Mouse (Mus musculus): Measurements from ENCODE around the gene Hist1h2bj. TPM values are rescaled to one million over a fixed set of nuclear protein-coding genes. Genes with fewer than 3 reads are reported as not detected.

The Hist1h2bj gene
- total and polyA plus RNA-seq, 3 experiments = 4.7 to 2,032 TPM; not detected in 1

- H3K9me3 ChIP-seq (replicated peaks; ENCODE audit: insufficient read depth, low read length) = no peaks in the 10 kb centered on the region
- H3K4me1 ChIP-seq (ENCODE audit: control insufficient read depth in 1 of 2, insufficient read depth in 2 of 2, low read length in 2 of 2) = peaks cover 0 to 20% of the 10 kb centered on the region in 2 experiments; a peak in 1 of 4 replicates
- peak overlapping the region; percentile 44; the same call in 1 of the 2 replicates for H3K9ac ChIP-seq (ENCODE audit: control insufficient read depth, low read depth, low read length, poor library complexity, severe bottlenecking)
- no peak for DNase-seq (ENCODE audit: low read depth, low spot score)
- H3K27me3 ChIP-seq (ENCODE audit: control insufficient read depth in 1 of 2, insufficient read depth in 2 of 2, low read length in 2 of 2) = peaks cover 2 to 6% of the 10 kb centered on the region in 2 experiments; a peak in 3 of 4 replicates
- peaks cover 0 to 14% of the 10 kb centered on the region in 2 experiments; a peak in 2 of 4 replicates for H3K36me3 ChIP-seq (ENCODE audit: control insufficient read depth in 1 of 2, insufficient read depth in 2 of 2, low read length in 2 of 2)
- H3K27ac ChIP-seq (ENCODE audit: control insufficient read depth, low read depth, low read length) = no peak overlapping the region
- H3K79me2 ChIP-seq (ENCODE audit: control insufficient read depth, insufficient read depth, low read length, poor library complexity) = no peaks in the 10 kb centered on the region
- H3K4me3 ChIP-seq (ENCODE audit: control insufficient read depth in 1 of 2, insufficient read depth in 1 of 2, low read depth in 2 of 2, low read length in 2 of 2) = peak overlapping the region; percentile 47 to 58
- no peak for TF ChIP-seq HCFC1 (IDR thresholded peaks at IDR 0.05; ENCODE audit: low read depth, low read length)
- no peak for TF ChIP-seq ZNF384 (IDR thresholded peaks at IDR 0.05; ENCODE audit: low read depth, low read length)
- TF ChIP-seq TBP (IDR thresholded peaks at IDR 0.05; ENCODE audit: low read depth, low read length) = no peak
- TF ChIP-seq MAX (IDR thresholded peaks at IDR 0.05; ENCODE audit: low read length) = no peak
- TF ChIP-seq POLR2A (IDR thresholded peaks at IDR 0.05; ENCODE audit: control insufficient read depth in 1 of 2, insufficient read depth in 1 of 2, low read depth in 1 of 2, low read length in 2 of 2, poor library complexity in 1 of 2) = no peak
- no peak for TF ChIP-seq POLR2AphosphoS2 (IDR thresholded peaks at IDR 0.05; ENCODE audit: low read length)
- TF ChIP-seq UBTF (IDR thresholded peaks at IDR 0.05; ENCODE audit: borderline replicate concordance, insufficient read depth, low read depth, low read length) = no peak
- no peak for TF ChIP-seq USF1 (IDR thresholded peaks at IDR 0.05; ENCODE audit: low read depth, low read length)
- TF ChIP-seq MAFK (IDR thresholded peaks at IDR 0.05; ENCODE audit: borderline replicate concordance, low read depth, low read length) = no peak
- TF ChIP-seq KAT2A (conservative IDR thresholded peaks at IDR 0.05; ENCODE audit: low read depth, low read length) = no peak
- TF ChIP-seq BHLHE40 (IDR thresholded peaks at IDR 0.05; ENCODE audit: borderline replicate concordance, low read depth, low read length) = no peak
- TF ChIP-seq CHD2 (IDR thresholded peaks at IDR 0.05; ENCODE audit: low read length) = no peak
- TF ChIP-seq SIN3A (IDR thresholded peaks at IDR 0.05; ENCODE audit: low read length) = no peak
Observed at GRCm38 (mm10) chr13:21997201-21997820, 45.7 kb upstream of the Hist1h2bj start.

DNA sequence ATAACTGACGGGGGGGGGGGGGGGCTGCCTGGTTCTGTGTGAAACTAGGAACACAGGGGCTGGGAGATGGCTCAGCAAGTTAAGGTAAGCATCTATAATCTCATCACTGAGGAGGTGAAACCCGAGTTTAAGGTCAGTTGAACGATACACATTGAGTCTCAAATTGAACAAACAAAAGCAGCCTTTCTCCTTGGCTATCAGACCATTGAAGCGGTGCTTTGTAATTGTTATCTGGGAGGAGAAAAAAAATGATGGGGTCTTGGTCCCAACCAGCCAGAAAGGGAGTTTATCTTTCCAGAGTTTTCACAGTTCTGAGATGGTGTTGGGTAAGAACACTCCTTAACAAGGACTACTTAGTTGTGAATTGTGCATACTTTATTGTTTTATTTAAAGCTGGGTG, 45.2 kb upstream of the Hist1h2bj start:
- peaks cover 0 to 16% of the 10 kb centered on the region in 2 experiments; a peak in 2 of 4 replicates for H3K36me3 ChIP-seq (ENCODE audit: control insufficient read depth in 1 of 2, insufficient read depth in 2 of 2, low read length in 2 of 2)
- H3K27ac ChIP-seq (ENCODE audit: control insufficient read depth, low read depth, low read length) = no peak overlapping the region
- no peak for DNase-seq (ENCODE audit: low read depth, low spot score)
- no peak overlapping the region; a peak in 1 of 4 replicates for H3K4me3 ChIP-seq (ENCODE audit: control insufficient read depth in 1 of 2, insufficient read depth in 1 of 2, low read depth in 2 of 2, low read length in 2 of 2)
- H3K4me1 ChIP-seq (ENCODE audit: control insufficient read depth in 1 of 2, insufficient read depth in 2 of 2, low read length in 2 of 2) = peaks cover 0 to 23% of the 10 kb centered on the region in 2 experiments; a peak in 1 of 4 replicates
- peaks cover 2 to 6% of the 10 kb centered on the region in 2 experiments; a peak in 3 of 4 replicates for H3K27me3 ChIP-seq (ENCODE audit: control insufficient read depth in 1 of 2, insufficient read depth in 2 of 2, low read length in 2 of 2)
- no peak overlapping the region for H3K9ac ChIP-seq (ENCODE audit: control insufficient read depth, low read depth, low read length, poor library complexity, severe bottlenecking)
- TF ChIP-seq HCFC1 (IDR thresholded peaks at IDR 0.05; ENCODE audit: low read depth, low read length) = no peak
- TF ChIP-seq RCOR1 (IDR thresholded peaks at IDR 0.05; ENCODE audit: low read depth, low read length) = no peak
- TF ChIP-seq ZNF384 (IDR thresholded peaks at IDR 0.05; ENCODE audit: low read depth, low read length) = no peak
- no peak for TF ChIP-seq ELF1 (IDR thresholded peaks at IDR 0.05; ENCODE audit: low read depth, low read length)
- TF ChIP-seq TCF12 (IDR thresholded peaks at IDR 0.05; ENCODE audit: low read depth, low read length) = no peak
- H3K79me2 ChIP-seq (ENCODE audit: control insufficient read depth, insufficient read depth, low read length, poor library complexity) = no peaks in the 10 kb centered on the region
- H3K9me3 ChIP-seq (replicated peaks; ENCODE audit: insufficient read depth, low read length) = no peaks in the 10 kb centered on the region

Measured in MEL (cell line).